Mouse (Mus musculus) liver, embryonic 16.5 days (tissue): ENCODE measurements around the gene Gm48551. TPM values are rescaled to one million over a fixed set of nuclear protein-coding genes. Genes with fewer than 3 reads are reported as not detected.

Source experiments
- ATAC-seq: fragments of 200-750 bp; cut with Nextera tagmentation; 2 replicates; pipeline ENCODE4 v1.8.0; 2017; ENCODE audit warnings: low read depth, mild to moderate bottlenecking, moderate number of reproducible peaks, moderate library complexity
- H3K27ac ChIP-seq: fragments of 300-500 bp; sonication (generic); 2 replicates; pipeline ENCODE4 v1.5.1; 2014; ENCODE audit warnings: mild to moderate bottlenecking, low read length
- H3K27me3 ChIP-seq: fragments of 300-500 bp; sonication (generic); 2 replicates; pipeline ENCODE4 v1.6.1; 2014; ENCODE audit warnings: low read depth, low read length, mixed read lengths; ENCODE audit not compliant: control insufficient read depth, insufficient read depth
- H3K36me3 ChIP-seq: fragments of 300-500 bp; sonication (generic); 2 replicates; pipeline ENCODE4 v1.6.1; 2014; ENCODE audit warnings: mild to moderate bottlenecking; ENCODE audit not compliant: control insufficient read depth, insufficient read depth
- H3K4me1 ChIP-seq: fragments of 300-500 bp; sonication (generic); 2 replicates; pipeline ENCODE4 v1.6.1; 2014; ENCODE audit warnings: low read depth, low read length, mixed read lengths; ENCODE audit not compliant: control insufficient read depth
- H3K4me2 ChIP-seq: fragments of 300-500 bp; sonication (generic); 2 replicates; pipeline ENCODE4 v1.6.1; 2014; ENCODE audit warnings: low read depth, low read length, mixed read lengths
- H3K4me3 ChIP-seq: fragments of 300-500 bp; sonication (generic); 2 replicates; pipeline ENCODE4 v1.5.1; 2014; ENCODE audit warnings: low read depth, mild to moderate bottlenecking, low read length
- H3K9ac ChIP-seq: fragments of 300-500 bp; sonication (generic); 2 replicates; pipeline ENCODE4 v1.6.1; 2014; ENCODE audit warnings: low read depth, low read length
- H3K9me3 ChIP-seq: fragments of 300-500 bp; sonication (generic); replicated peaks from 2 replicates; pipeline ENCODE4 v1.6.1; 2016; ENCODE audit warnings: low read length; ENCODE audit not compliant: control insufficient read depth
- WGBS: fragments of 180-500 bp; shearing (Covaris S2); extraction: QIAGEN DNeasy Blood & Tissue Kit; methylation state at CpG from one replicate; pipeline ENCODE4 v1.1.7; 2014; ENCODE audit not compliant: insufficient replicate concordance; 5-methylcytosine and 5-hydroxymethylcytosine counted together
- polyA plus RNA-seq: library from polyadenylated mRNA; unstranded; fragments of >200 nt; fragmentation: Nextera tagmentation; extraction: Ambion mirVana; gene quantifications from 2 replicates; pipeline ENCODE4 v1.2.1, GENCODE M21; 2015

Gene Gm48551
- polyA plus RNA-seq, 1 experiment from 2014 or later: 0.55 TPM

- Histone ChIP-seq H3K4me3 (peak overlapping the region; percentile 87), H3K9ac (peak overlapping the region; percentile 48), H3K4me2 (peak overlapping the region; percentile 58), H3K9me3 (no peaks in the 10 kb centered on the region), H3K36me3 (peaks cover 5% of the 10 kb centered on the region; the same call in 1 of the 2 replicates), H3K4me1 (peaks cover 64% of the 10 kb centered on the region), H3K27me3 (no peaks in the 10 kb centered on the region), H3K27ac (peak overlapping the region; percentile 49)
- WGBS: 19% methylated on average over 12 of the region's 12 CpGs
- ATAC-seq: no peak
These were observed 27.8 kb upstream of the Gm48551 start for GRCm38 (mm10) chr10:81356352-81356990.

GRCm38 (mm10) chr10:81356991-81357844 lies 27.0 kb upstream of the Gm48551 start, which contains the start of gene Mfsd12:
Mfsd12 (plus strand) TSS chr10:81357491.
- Histone ChIP-seq H3K9ac (peak within 1 kb of the TSS; percentile 97), H3K27ac (peak within 1 kb of the TSS; percentile 84), H3K9me3 (no peaks in the 10 kb centered on the region), H3K4me3 (peak within 1 kb of the TSS; percentile 87), H3K4me2 (peak within 1 kb of the TSS; percentile 92), H3K27me3 (no peaks in the 10 kb centered on the region), H3K4me1 (peaks cover 64% of the 10 kb centered on the region), H3K36me3 (peaks cover 5% of the 10 kb centered on the region; the same call in 1 of the 2 replicates)
- WGBS: 2% methylated on average over 79 of the region's 79 CpGs
- peak; percentile 89 for ATAC-seq

GRCm38 (mm10) chr10:81358209-81358608 lies 26.1 kb upstream of the Gm48551 start:
- H3K36me3 ChIP-seq: peaks cover 5% of the 10 kb centered on the region; the same call in 1 of the 2 replicates
- no peaks in the 10 kb centered on the region for H3K27me3 ChIP-seq
- peak overlapping the region; percentile 87 for H3K4me3 ChIP-seq
- H3K9ac ChIP-seq: peak overlapping the region; percentile 97
- peak overlapping the region; percentile 84 for H3K27ac ChIP-seq
- WGBS: 20% methylated on average over 4 of the region's 4 CpGs
- no peak for ATAC-seq
- H3K4me2 ChIP-seq: peak overlapping the region; percentile 92
- H3K9me3 ChIP-seq: no peaks in the 10 kb centered on the region
- H3K4me1 ChIP-seq: peaks cover 68% of the 10 kb centered on the region

- H3K27ac ChIP-seq: peak overlapping the region; percentile 84
- peak overlapping the region; percentile 92 for H3K4me2 ChIP-seq
- H3K36me3 ChIP-seq: peaks cover 5% of the 10 kb centered on the region; the same call in 1 of the 2 replicates
- H3K9ac ChIP-seq: peak overlapping the region; percentile 97
- H3K4me1 ChIP-seq: peaks cover 74% of the 10 kb centered on the region
- H3K9me3 ChIP-seq: no peaks in the 10 kb centered on the region
- H3K4me3 ChIP-seq: peak overlapping the region; percentile 87
- ATAC-seq: no peak
- WGBS: 21% methylated on average over 1 of the region's 1 CpGs
- H3K27me3 ChIP-seq: no peaks in the 10 kb centered on the region
These were observed 25.4 kb upstream of the Gm48551 start for GRCm38 (mm10) chr10:81358841-81359240.

GRCm38 (mm10) chr10:81360721-81361120 lies 23.5 kb upstream of the Gm48551 start:
- H3K4me2 ChIP-seq: peak overlapping the region; percentile 21; the same call in 1 of the 2 replicates
- WGBS: 65% methylated on average over 8 of the region's 8 CpGs
- H3K27ac ChIP-seq: peak overlapping the region; percentile 84
- no peak overlapping the region for H3K4me3 ChIP-seq
- H3K4me1 ChIP-seq: peaks cover 89% of the 10 kb centered on the region
- H3K9ac ChIP-seq: peak overlapping the region; percentile 43; the same call in 1 of the 2 replicates
- no peaks in the 10 kb centered on the region for H3K27me3 ChIP-seq
- no peaks in the 10 kb centered on the region for H3K9me3 ChIP-seq
- no peak for ATAC-seq
- peaks cover 9% of the 10 kb centered on the region for H3K36me3 ChIP-seq

GRCm38 (mm10) chr10:81362336-81362949 lies 21.8 kb upstream of the Gm48551 start:
- Histone ChIP-seq H3K9ac (peak overlapping the region; percentile 47), H3K27ac (peak overlapping the region; percentile 84)
- ATAC-seq: peak; percentile 85

GRCm38 (mm10) chr10:81363436-81364346 lies 20.6 kb upstream of the Gm48551 start:
- 62% methylated on average over 54 of the region's 54 CpGs for WGBS
- no peak for ATAC-seq
- peaks cover 85% of the 10 kb centered on the region for H3K4me1 ChIP-seq

More at GRCm38 (mm10) chr10:81362336-81362949, 21.8 kb upstream of the Gm48551 start:
- peak overlapping the region; percentile 22; the same call in 1 of the 2 replicates for H3K4me3 ChIP-seq
- no peaks in the 10 kb centered on the region for H3K27me3 ChIP-seq
- 22% methylated on average over 12 of the region's 12 CpGs for WGBS
- peaks cover 26% of the 10 kb centered on the region for H3K36me3 ChIP-seq
- peaks cover 90% of the 10 kb centered on the region for H3K4me1 ChIP-seq
- H3K9me3 ChIP-seq: no peaks in the 10 kb centered on the region
- peak overlapping the region; percentile 55 for H3K4me2 ChIP-seq

GRCm38 (mm10) chr10:81364666-81365065 lies 19.6 kb upstream of the Gm48551 start:
- Histone ChIP-seq H3K9ac (peak overlapping the region; percentile 15; the same call in 1 of the 2 replicates), H3K4me1 (peaks cover 75% of the 10 kb centered on the region), H3K36me3 (peaks cover 48% of the 10 kb centered on the region), H3K9me3 (no peaks in the 10 kb centered on the region), H3K27me3 (no peaks in the 10 kb centered on the region), H3K4me3 (no peak overlapping the region), H3K4me2 (no peak overlapping the region), H3K27ac (peak overlapping the region; percentile 78)
- no peak for ATAC-seq
- WGBS: 58% methylated on average over 28 of the region's 28 CpGs

More at GRCm38 (mm10) chr10:81363436-81364346, 20.6 kb upstream of the Gm48551 start:
- peaks cover 38% of the 10 kb centered on the region for H3K36me3 ChIP-seq
- H3K4me2 ChIP-seq: peak overlapping the region; percentile 55; the same call in 1 of the 2 replicates
- H3K27me3 ChIP-seq: no peaks in the 10 kb centered on the region
- H3K4me3 ChIP-seq: no peak overlapping the region
- no peaks in the 10 kb centered on the region for H3K9me3 ChIP-seq
- peak overlapping the region; percentile 47 for H3K9ac ChIP-seq
- H3K27ac ChIP-seq: peak overlapping the region; percentile 84
